Mouse (Mus musculus): ENCODE results near the gene Taf15. TPM values are rescaled to one million over a fixed set of nuclear protein-coding genes. Genes with fewer than 3 reads are reported as not detected.

Taf15 gene
- polyA plus RNA-seq, 1 experiment, result 13.8 TPM

DNA sequence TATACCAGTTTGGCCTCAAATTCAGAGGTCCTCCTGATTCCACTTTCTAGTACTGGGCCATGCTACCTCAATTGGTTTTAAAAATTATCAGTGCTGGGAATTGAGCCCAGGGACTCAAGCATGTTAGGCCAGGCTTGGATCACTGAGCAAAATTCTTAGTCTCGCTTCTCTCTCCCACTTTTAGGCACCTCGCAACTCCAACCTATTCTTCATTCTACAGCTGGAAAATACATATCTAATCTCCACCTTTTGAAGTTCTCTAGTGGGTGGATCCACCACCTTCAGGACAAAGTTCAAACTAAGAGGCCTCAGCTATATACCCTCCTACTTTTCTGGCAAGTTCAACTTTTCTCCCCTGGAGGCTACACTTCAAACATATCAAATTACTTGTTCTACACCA, 1.1 kb upstream of the Taf15 start:
- peak; percentile 30 for DNase-seq
- no peak for TF ChIP-seq POLR2A (IDR thresholded peaks at IDR 0.05; ENCODE audit: low read depth, low read length)
- no peak for TF ChIP-seq CTCF (conservative IDR thresholded peaks at IDR 0.05; ENCODE audit: insufficient read depth, insufficient read length, low read depth, low read length)
- Histone ChIP-seq H3K4me1 (ENCODE audit: control insufficient read depth, insufficient read depth, low read length) (peaks cover 14% of the 10 kb centered on the region), H3K27ac (ENCODE audit: insufficient read depth, low read depth, low read length) (peak overlapping the region; percentile 92), H3K4me3 (ENCODE audit: insufficient read depth, low read depth, low read length) (no peak overlapping the region), H3K36me3 (ENCODE audit: control insufficient read depth, insufficient read depth, low read length) (no peaks in the 10 kb centered on the region), H3K27me3 (replicated peaks; ENCODE audit: control insufficient read depth, insufficient read depth, low read length) (no peaks in the 10 kb centered on the region)
- WGBS, result 90% methylated on average over 2 of the region's 2 CpGs

- DNase-seq, result peak; percentile 76
- 0% methylated on average over 51 of the region's 52 CpGs for WGBS
- no peaks in the 10 kb centered on the region for H3K27me3 ChIP-seq (replicated peaks; ENCODE audit: control insufficient read depth, insufficient read depth, low read length)
- peak overlapping the region; percentile 96 for H3K4me3 ChIP-seq (ENCODE audit: insufficient read depth, low read depth, low read length)
- no peak for TF ChIP-seq POLR2A (IDR thresholded peaks at IDR 0.05; ENCODE audit: low read depth, low read length)
- no peak for TF ChIP-seq CTCF (conservative IDR thresholded peaks at IDR 0.05; ENCODE audit: insufficient read depth, insufficient read length, low read depth, low read length)
- peaks cover 14% of the 10 kb centered on the region for H3K4me1 ChIP-seq (ENCODE audit: control insufficient read depth, insufficient read depth, low read length)
- H3K27ac ChIP-seq (ENCODE audit: insufficient read depth, low read depth, low read length), result peak overlapping the region; percentile 85
- no peaks in the 10 kb centered on the region for H3K36me3 ChIP-seq (ENCODE audit: control insufficient read depth, insufficient read depth, low read length)
Measured at GRCm38 (mm10) chr11:83473235-83474016, 540 bp downstream of the Taf15 start.

DNA sequence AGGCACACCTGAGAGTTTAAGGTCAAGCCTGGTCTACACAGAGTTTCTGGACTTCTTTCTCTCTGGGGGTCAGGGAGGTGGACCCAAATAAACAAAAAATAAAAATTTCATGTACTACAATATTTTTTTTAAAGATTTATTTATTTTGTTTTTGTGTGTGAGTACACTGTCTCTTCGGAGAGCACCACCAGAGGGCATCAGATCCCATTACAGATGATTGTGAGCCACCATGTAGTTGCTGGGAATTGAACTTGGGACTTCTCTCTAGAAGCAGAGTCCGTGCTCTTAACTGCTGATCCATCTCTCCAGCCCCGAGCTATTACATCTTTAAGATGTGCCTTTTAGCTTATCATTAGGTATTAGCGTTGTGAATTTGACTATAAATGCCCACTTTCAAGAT, 18.6 kb downstream of the Taf15 start:
- DNase-seq, result no peak
- Histone ChIP-seq H3K4me3 (ENCODE audit: insufficient read depth, low read depth, low read length) (no peak overlapping the region), H3K27ac (ENCODE audit: insufficient read depth, low read depth, low read length) (no peak overlapping the region), H3K36me3 (ENCODE audit: control insufficient read depth, insufficient read depth, low read length) (peaks cover 2% of the 10 kb centered on the region; the same call in 1 of the 2 replicates), H3K27me3 (replicated peaks; ENCODE audit: control insufficient read depth, insufficient read depth, low read length) (no peaks in the 10 kb centered on the region), H3K4me1 (ENCODE audit: control insufficient read depth, insufficient read depth, low read length) (no peaks in the 10 kb centered on the region)
- WGBS, result 70% methylated on average over 4 of the region's 4 CpGs
- TF ChIP-seq CTCF (conservative IDR thresholded peaks at IDR 0.05; ENCODE audit: insufficient read depth, insufficient read length, low read depth, low read length) (peak; percentile 15; the same call in 1 of the 2 replicates), POLR2A (IDR thresholded peaks at IDR 0.05; ENCODE audit: low read depth, low read length) (no peak)

DNA sequence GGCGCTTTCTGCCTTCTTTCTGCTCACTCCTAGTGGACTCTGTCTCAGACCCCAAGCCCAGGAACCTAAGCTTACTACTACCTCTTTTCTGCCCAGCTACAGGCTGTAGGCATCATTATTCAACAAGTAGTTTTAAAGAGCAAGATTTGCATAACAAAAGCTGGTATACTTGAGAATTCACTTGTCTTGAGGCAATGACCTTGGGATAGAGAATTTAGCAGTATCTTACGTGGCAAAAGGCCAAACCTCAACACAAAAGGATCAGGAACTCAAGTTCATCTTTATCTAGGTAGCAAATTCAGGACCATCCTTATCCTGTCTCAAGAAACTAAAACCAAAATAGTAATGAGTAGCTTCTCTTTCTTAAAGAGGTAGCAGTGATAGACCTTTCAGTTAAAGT, 22.7 kb downstream of the Taf15 start:
- H3K4me1 ChIP-seq (ENCODE audit: control insufficient read depth, insufficient read depth, low read length), result no peaks in the 10 kb centered on the region
- TF ChIP-seq CTCF (conservative IDR thresholded peaks at IDR 0.05; ENCODE audit: insufficient read depth, insufficient read length, low read depth, low read length) (no peak), POLR2A (IDR thresholded peaks at IDR 0.05; ENCODE audit: low read depth, low read length) (no peak)
- H3K36me3 ChIP-seq (ENCODE audit: control insufficient read depth, insufficient read depth, low read length), result peaks cover 1% of the 10 kb centered on the region; the same call in 1 of the 2 replicates
- H3K27me3 ChIP-seq (replicated peaks; ENCODE audit: control insufficient read depth, insufficient read depth, low read length), result no peaks in the 10 kb centered on the region
- DNase-seq, result no peak
- H3K4me3 ChIP-seq (ENCODE audit: insufficient read depth, low read depth, low read length), result no peak overlapping the region
- WGBS, result 89% methylated on average over 2 of the region's 2 CpGs
- H3K27ac ChIP-seq (ENCODE audit: insufficient read depth, low read depth, low read length), result no peak overlapping the region

- H3K27me3 ChIP-seq (replicated peaks; ENCODE audit: control insufficient read depth, insufficient read depth, low read length), result no peaks in the 10 kb centered on the region
- WGBS, result 84% methylated on average over 5 of the region's 5 CpGs
- no peak overlapping the region for H3K4me3 ChIP-seq (ENCODE audit: insufficient read depth, low read depth, low read length)
- no peak for TF ChIP-seq CTCF (conservative IDR thresholded peaks at IDR 0.05; ENCODE audit: insufficient read depth, insufficient read length, low read depth, low read length)
- TF ChIP-seq POLR2A (IDR thresholded peaks at IDR 0.05; ENCODE audit: low read depth, low read length), result no peak
- no peak overlapping the region for H3K27ac ChIP-seq (ENCODE audit: insufficient read depth, low read depth, low read length)
- DNase-seq, result no peak
- H3K4me1 ChIP-seq (ENCODE audit: control insufficient read depth, insufficient read depth, low read length), result no peaks in the 10 kb centered on the region
- H3K36me3 ChIP-seq (ENCODE audit: control insufficient read depth, insufficient read depth, low read length), result peaks cover 11% of the 10 kb centered on the region; the same call in 1 of the 2 replicates
Measured at GRCm38 (mm10) chr11:83504308-83504707, 31.4 kb downstream of the Taf15 start.

GRCm38 (mm10) chr11:83509521-83509920, 36.6 kb downstream of the Taf15 start:
- Histone ChIP-seq H3K27me3 (replicated peaks; ENCODE audit: control insufficient read depth, insufficient read depth, low read length) (no peaks in the 10 kb centered on the region), H3K27ac (ENCODE audit: insufficient read depth, low read depth, low read length) (no peak overlapping the region), H3K4me3 (ENCODE audit: insufficient read depth, low read depth, low read length) (no peak overlapping the region), H3K36me3 (ENCODE audit: control insufficient read depth, insufficient read depth, low read length) (no peaks in the 10 kb centered on the region), H3K4me1 (ENCODE audit: control insufficient read depth, insufficient read depth, low read length) (no peaks in the 10 kb centered on the region)
- no peak for TF ChIP-seq POLR2A (IDR thresholded peaks at IDR 0.05; ENCODE audit: low read depth, low read length)
- TF ChIP-seq CTCF (conservative IDR thresholded peaks at IDR 0.05; ENCODE audit: insufficient read depth, insufficient read length, low read depth, low read length), result no peak
- no peak for DNase-seq

DNA sequence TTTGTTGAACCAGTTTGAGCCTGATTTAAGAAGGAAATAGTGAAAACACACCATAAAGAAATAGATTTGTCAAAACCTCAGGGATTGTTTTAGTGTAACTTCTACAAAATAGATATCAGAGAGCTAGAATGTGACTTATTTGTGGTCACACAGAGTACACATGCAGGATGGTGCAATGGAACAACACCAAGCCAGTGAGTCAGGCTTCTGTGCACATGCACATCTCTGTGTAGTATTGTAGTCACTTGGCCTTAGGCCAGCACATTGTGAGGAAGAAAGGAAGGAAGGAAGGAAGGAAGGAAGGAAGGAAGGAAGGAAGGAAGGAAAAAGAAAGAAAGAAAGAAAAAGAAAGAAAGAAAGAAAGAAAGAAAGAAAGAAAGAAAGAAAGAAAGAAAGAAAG, 44.3 kb downstream of the Taf15 start:
- H3K27ac ChIP-seq (ENCODE audit: insufficient read depth, low read depth, low read length), result no peak overlapping the region
- no peak for DNase-seq
- H3K27me3 ChIP-seq (replicated peaks; ENCODE audit: control insufficient read depth, insufficient read depth, low read length), result no peaks in the 10 kb centered on the region
- H3K4me1 ChIP-seq (ENCODE audit: control insufficient read depth, insufficient read depth, low read length), result no peaks in the 10 kb centered on the region
- H3K36me3 ChIP-seq (ENCODE audit: control insufficient read depth, insufficient read depth, low read length), result no peaks in the 10 kb centered on the region
- no peak for TF ChIP-seq POLR2A (IDR thresholded peaks at IDR 0.05; ENCODE audit: low read depth, low read length)
- TF ChIP-seq CTCF (conservative IDR thresholded peaks at IDR 0.05; ENCODE audit: insufficient read depth, insufficient read length, low read depth, low read length), result no peak
- no peak overlapping the region for H3K4me3 ChIP-seq (ENCODE audit: insufficient read depth, low read depth, low read length)

Measured in kidney, adult 2 months (tissue).